Mouse (Mus musculus) inflammation-experienced regulatory T-cells, adult 16 weeks (primary cell): Measurements from ENCODE around the gene Myh6. TPM values are rescaled to one million over a fixed set of nuclear protein-coding genes. Genes with fewer than 3 reads are reported as not detected.

ENCODE experiments used
- polyA plus RNA-seq: library from polyadenylated mRNA; unstranded; fragments of 100-300 nt; shearing (Covaris generic); gene quantifications from one replicate; pipeline ENCODE4 v1.2.1, GENCODE M21; 2017

The Myh6 gene
- not detected for polyA plus RNA-seq

GRCm38 (mm10) chr14:54966320-54966977 lies at the start of gene Myh6:
Gene Myh6 (minus strand): TSS chr14:54966927.

GRCm38 (mm10) chr14:55014991-55015766 lies 48.5 kb upstream of the Myh6 start, which contains the start of gene Ngdn:
Gene Ngdn (plus strand): TSS chr14:55015454.

GRCm38 (mm10) chr14:54994136-54994868 lies 27.6 kb upstream of the Myh6 start, which contains the start of gene Myh7:
Gene Myh7 (minus strand): TSS chr14:54994626.

GRCm38 (mm10) chr14:54976633-54977032 lies 9.9 kb upstream of the Myh6 start, which contains the start of gene Gm17428:
Gene Gm17428 (plus strand): TSS chr14:54976933.

GRCm38 (mm10) chr14:54935904-54936830 lies 30.6 kb downstream of the Myh6 start, which contains the start of gene Cmtm5:
Gene Cmtm5 (plus strand): TSS chr14:54936261.

GRCm38 (mm10) chr14:54932645-54933150 lies 34.0 kb downstream of the Myh6 start, which contains the start of gene Il25:
Gene Il25 (plus strand): TSS chr14:54932695.

GRCm38 (mm10) chr14:54925349-54926342 lies 41.1 kb downstream of the Myh6 start, which contains the start of gene Efs:
Gene Efs (minus strand): TSS chr14:54926126.

GRCm38 (mm10) chr14:54912886-54913285 lies 53.8 kb downstream of the Myh6 start, which contains the start of gene Slc22a17:
Gene Slc22a17 (minus strand): TSS chr14:54913132.

GRCm38 (mm10) chr14:54892200-54892599 lies 74.5 kb downstream of the Myh6 start, which contains the start of gene Pabpn1:
Gene Pabpn1 (plus strand): TSS chr14:54892500.

Other genes with a start within 250 kb of the Myh6 start
- 0.74 TPM for gene Slc7a8, start 185.0 kb downstream of the Myh6 start, polyA plus RNA-seq
- gene Rnf212b, start 152.8 kb downstream of the Myh6 start, polyA plus RNA-seq = not detected
- gene Homez, start 96.0 kb downstream of the Myh6 start, polyA plus RNA-seq = 16.6 TPM
- 0.60 TPM for gene Ppp1r3e, start 89.4 kb downstream of the Myh6 start, polyA plus RNA-seq
- 0.59 TPM for gene Bcl2l2, start 83.5 kb downstream of the Myh6 start, polyA plus RNA-seq
- 0.38 TPM for gene Gm20521, start 83.5 kb downstream of the Myh6 start, polyA plus RNA-seq
- gene Pabpn1, start 74.4 kb downstream of the Myh6 start, polyA plus RNA-seq = 32.5 TPM
- gene Slc22a17, start 53.8 kb downstream of the Myh6 start, polyA plus RNA-seq = 2.1 TPM
- not detected for gene Efs, start 40.8 kb downstream of the Myh6 start, polyA plus RNA-seq
- gene Il25, start 34.2 kb downstream of the Myh6 start, polyA plus RNA-seq = not detected
- not detected for gene Cmtm5, start 30.7 kb downstream of the Myh6 start, polyA plus RNA-seq
- not detected for gene Gm17428, start 10.0 kb upstream of the Myh6 start, polyA plus RNA-seq
- gene Myh7, start 27.7 kb upstream of the Myh6 start, polyA plus RNA-seq = not detected
- 133 TPM for gene Ngdn, start 48.5 kb upstream of the Myh6 start, polyA plus RNA-seq
- 11.1 TPM for gene Zfhx2, start 125.4 kb upstream of the Myh6 start, polyA plus RNA-seq
- 18.4 TPM for gene Thtpa, start 127.9 kb upstream of the Myh6 start, polyA plus RNA-seq
- gene Ap1g2, start 139.7 kb upstream of the Myh6 start, polyA plus RNA-seq = 172 TPM
- not detected for gene Jph4, start 150.0 kb upstream of the Myh6 start, polyA plus RNA-seq